Mouse (Mus musculus) heart, embryonic 15.5 days (tissue): ENCODE results near the gene Spata1. TPM values are rescaled to one million over a fixed set of nuclear protein-coding genes. Genes with fewer than 3 reads are reported as not detected.

Source experiments
- ATAC-seq: fragments of 200-750 bp; cut with Nextera tagmentation; replicated peaks from 2 replicates; pipeline ENCODE4 v1.8.0; 2017; ENCODE audit warnings: low read depth, moderate TSS enrichment; ENCODE audit not compliant: insufficient number of reproducible peaks, insufficient read depth, low FRiP score
- H3K27ac ChIP-seq: fragments of 300-500 bp; sonication (generic); 2 replicates; pipeline ENCODE4 v1.5.1; 2015; ENCODE audit warnings: mild to moderate bottlenecking, inconsistent platforms
- H3K27me3 ChIP-seq: fragments of 300-500 bp; sonication (generic); 2 replicates; pipeline ENCODE4 v1.6.1; 2015; ENCODE audit warnings: inconsistent platforms
- H3K36me3 ChIP-seq: fragments of 300-500 bp; sonication (generic); 2 replicates; pipeline ENCODE4 v1.6.1; 2015; ENCODE audit warnings: mild to moderate bottlenecking, inconsistent platforms
- H3K4me1 ChIP-seq: fragments of 300-500 bp; sonication (generic); replicated peaks from 2 replicates; pipeline ENCODE4 v1.6.1; 2015; ENCODE audit warnings: inconsistent platforms
- H3K4me2 ChIP-seq: fragments of 300-500 bp; sonication (generic); 2 replicates; pipeline ENCODE4 v1.6.1; 2015; ENCODE audit warnings: inconsistent platforms, mild to moderate bottlenecking, moderate library complexity
- H3K4me3 ChIP-seq: fragments of 300-500 bp; sonication (generic); 2 replicates; pipeline ENCODE4 v1.5.1; 2015; ENCODE audit warnings: mild to moderate bottlenecking, inconsistent platforms
- H3K9ac ChIP-seq: fragments of 300-500 bp; sonication (generic); 2 replicates; pipeline ENCODE4 v1.6.1; 2015; ENCODE audit warnings: mild to moderate bottlenecking, inconsistent platforms
- H3K9me3 ChIP-seq: fragments of 300-500 bp; sonication (generic); replicated peaks from 2 replicates; pipeline ENCODE4 v1.6.1; 2016; ENCODE audit warnings: inconsistent platforms
- WGBS: fragments of 180-500 bp; shearing (Covaris S2); methylation state at CpG from one replicate; pipeline ENCODE4 v1.1.7; 2015; ENCODE audit warnings: mixed read lengths; 5-methylcytosine and 5-hydroxymethylcytosine counted together
- polyA plus RNA-seq: library from polyadenylated mRNA; unstranded; fragments of >200 nt; fragmentation: Nextera tagmentation; extraction: Ambion mirVana; gene quantifications from 2 replicates; pipeline ENCODE4 v1.2.1, GENCODE M21; 2015

The Spata1 gene
- polyA plus RNA-seq, 1 experiment from 2014 or later = 4.2 TPM

- H3K4me1 ChIP-seq = peaks cover 12% of the 10 kb centered on the region
- under 1% methylated on average over 29 of the region's 29 CpGs for WGBS
- peak overlapping the region; percentile 63 for H3K4me3 ChIP-seq
- H3K27me3 ChIP-seq = no peaks in the 10 kb centered on the region
- H3K9ac ChIP-seq = peak overlapping the region; percentile 64
- 0 out of 2 replicates have a peak, but pooled peaks cover 3% of the 10 kb centered on the region for H3K36me3 ChIP-seq
- ATAC-seq = peak; percentile 100
- peak overlapping the region; percentile 84 for H3K27ac ChIP-seq
- no peaks in the 10 kb centered on the region for H3K9me3 ChIP-seq
- H3K4me2 ChIP-seq = peak overlapping the region; percentile 69
Observed at GRCm38 (mm10) chr3:146450371-146450841, 49.1 kb downstream of the Spata1 start.

DNA sequence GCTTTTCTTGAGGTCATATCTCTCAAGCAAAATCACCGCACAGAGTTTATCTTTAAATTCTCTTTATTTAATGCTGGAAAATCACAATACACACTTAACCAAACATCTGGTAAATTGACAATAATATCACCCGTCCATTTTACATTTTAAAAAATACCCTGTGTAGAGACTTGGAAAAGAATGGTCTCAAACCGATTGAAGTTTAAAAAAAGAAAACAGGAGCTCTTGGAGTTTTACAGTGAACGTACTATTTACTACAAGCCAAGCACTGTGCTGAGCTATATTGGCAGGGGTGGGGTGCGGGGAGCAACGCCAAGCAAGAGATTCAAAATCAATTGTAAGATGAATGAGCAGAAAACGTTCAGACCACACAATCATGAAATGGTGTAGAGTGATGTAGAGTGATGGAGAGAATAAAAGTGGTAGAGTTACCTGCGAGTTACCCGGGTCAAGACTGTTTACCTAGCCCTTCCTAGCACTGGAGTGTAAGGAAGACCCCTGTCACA is 49.8 kb downstream of the Spata1 start, which contains the start of gene Ctbs:
Gene Ctbs, plus strand, starts transcription at position 51 of the 506 bp plus-strand sequence.
- WGBS = 50% methylated on average over 9 of the region's 9 CpGs
- Histone ChIP-seq H3K4me3 (peak within 1 kb of the TSS; percentile 63), H3K27me3 (no peaks in the 10 kb centered on the region), H3K27ac (peak within 1 kb of the TSS; percentile 84), H3K9me3 (no peaks in the 10 kb centered on the region), H3K4me1 (peaks cover 12% of the 10 kb centered on the region), H3K4me2 (peak within 1 kb of the TSS; percentile 69), H3K9ac (peak within 1 kb of the TSS; percentile 64), H3K36me3 (no peaks in the 10 kb centered on the region)
- ATAC-seq = no peak

GRCm38 (mm10) chr3:146448969-146449368 is 50.6 kb downstream of the Spata1 start:
- no peaks in the 10 kb centered on the region for H3K9me3 ChIP-seq
- H3K4me3 ChIP-seq = no peak overlapping the region
- no peak overlapping the region for H3K9ac ChIP-seq
- H3K4me1 ChIP-seq = peaks cover 12% of the 10 kb centered on the region
- no peak overlapping the region for H3K4me2 ChIP-seq
- 62% methylated on average over 6 of the region's 6 CpGs for WGBS
- no peak overlapping the region for H3K27ac ChIP-seq
- no peaks in the 10 kb centered on the region for H3K27me3 ChIP-seq
- H3K36me3 ChIP-seq = no peaks in the 10 kb centered on the region
- no peak for ATAC-seq

GRCm38 (mm10) chr3:146448372-146448771 is 51.2 kb downstream of the Spata1 start:
- Histone ChIP-seq H3K36me3 (no peaks in the 10 kb centered on the region), H3K4me1 (peaks cover 12% of the 10 kb centered on the region), H3K27me3 (no peaks in the 10 kb centered on the region), H3K9ac (no peak overlapping the region), H3K4me2 (no peak overlapping the region), H3K27ac (no peak overlapping the region), H3K9me3 (no peaks in the 10 kb centered on the region), H3K4me3 (no peak overlapping the region)
- 44% methylated on average over 10 of the region's 10 CpGs for WGBS
- no peak for ATAC-seq

GRCm38 (mm10) chr3:146447598-146447997 is 52.0 kb downstream of the Spata1 start:
- no peak for ATAC-seq
- 86% methylated on average over 3 of the region's 3 CpGs for WGBS
- no peak overlapping the region for H3K27ac ChIP-seq
- peaks cover 12% of the 10 kb centered on the region for H3K4me1 ChIP-seq
- H3K9me3 ChIP-seq = no peaks in the 10 kb centered on the region
- H3K36me3 ChIP-seq = no peaks in the 10 kb centered on the region
- no peak overlapping the region for H3K9ac ChIP-seq
- no peak overlapping the region for H3K4me3 ChIP-seq
- H3K4me2 ChIP-seq = no peak overlapping the region
- H3K27me3 ChIP-seq = no peaks in the 10 kb centered on the region

- Histone ChIP-seq H3K4me3 (no peak overlapping the region), H3K9me3 (no peaks in the 10 kb centered on the region), H3K36me3 (no peaks in the 10 kb centered on the region), H3K9ac (no peak overlapping the region), H3K27ac (no peak overlapping the region), H3K4me1 (peaks cover 12% of the 10 kb centered on the region), H3K4me2 (no peak overlapping the region), H3K27me3 (no peaks in the 10 kb centered on the region)
- no peak for ATAC-seq
- 87% methylated on average over 5 of the region's 5 CpGs for WGBS
Observed at GRCm38 (mm10) chr3:146447156-146447555, 52.4 kb downstream of the Spata1 start.

DNA sequence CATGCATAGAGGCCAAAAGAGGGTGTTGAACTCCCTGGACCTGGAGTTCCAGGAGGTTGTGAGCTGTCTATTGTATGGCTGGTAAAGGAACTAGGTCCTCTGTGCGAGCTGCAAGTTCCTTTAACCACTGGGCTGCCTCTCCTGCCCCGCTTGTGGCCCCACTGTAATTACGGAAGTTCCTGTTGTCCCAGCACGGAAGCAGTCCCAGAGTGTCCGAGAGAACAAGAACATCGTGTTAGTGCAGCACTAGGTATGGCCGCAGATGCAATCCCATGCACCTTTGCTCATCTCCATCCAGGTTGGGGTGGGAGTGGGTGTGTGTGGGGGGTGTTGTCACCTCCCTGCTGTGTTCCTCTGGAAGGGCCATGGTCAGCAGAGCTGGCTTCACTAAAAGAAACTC is 54.7 kb downstream of the Spata1 start:
- Histone ChIP-seq H3K4me2 (no peak overlapping the region), H3K27me3 (no peaks in the 10 kb centered on the region), H3K36me3 (no peaks in the 10 kb centered on the region), H3K9me3 (no peaks in the 10 kb centered on the region), H3K4me3 (no peak overlapping the region), H3K27ac (no peak overlapping the region), H3K4me1 (peaks cover 5% of the 10 kb centered on the region; the same call in 1 of the 2 replicates), H3K9ac (no peak overlapping the region)
- no peak for ATAC-seq
- 80% methylated on average over 7 of the region's 7 CpGs for WGBS

DNA sequence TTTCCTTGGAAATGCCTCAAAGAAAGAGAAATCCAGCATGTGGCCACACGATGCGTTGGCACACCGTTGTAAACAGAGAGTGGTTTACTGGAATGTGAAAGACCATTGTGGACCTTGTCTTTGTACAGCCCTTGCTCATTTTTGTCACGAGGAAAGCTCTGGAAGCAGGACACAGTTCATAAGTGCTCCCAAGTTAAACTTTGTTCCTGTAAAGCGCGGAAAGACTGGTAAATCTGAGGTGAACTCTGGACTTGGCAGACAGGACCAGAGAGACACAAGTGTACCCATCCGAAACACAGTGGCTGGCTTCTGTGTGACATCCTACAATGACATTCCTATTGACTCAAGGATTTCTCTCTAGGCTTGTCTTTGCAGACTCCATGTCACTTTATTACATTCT is 56.2 kb downstream of the Spata1 start:
- WGBS = 88% methylated on average over 7 of the region's 7 CpGs
- Histone ChIP-seq H3K27me3 (no peaks in the 10 kb centered on the region), H3K9me3 (no peaks in the 10 kb centered on the region), H3K4me1 (peaks cover 2% of the 10 kb centered on the region; the same call in 1 of the 2 replicates), H3K27ac (no peak overlapping the region), H3K4me2 (no peak overlapping the region), H3K36me3 (peaks cover 6% of the 10 kb centered on the region; the same call in 1 of the 2 replicates), H3K9ac (no peak overlapping the region), H3K4me3 (no peak overlapping the region)
- ATAC-seq = no peak

- Histone ChIP-seq H3K4me2 (no peak overlapping the region), H3K4me3 (no peak overlapping the region), H3K36me3 (peaks cover 9% of the 10 kb centered on the region; the same call in 1 of the 2 replicates), H3K9me3 (no peaks in the 10 kb centered on the region), H3K9ac (no peak overlapping the region), H3K27me3 (no peaks in the 10 kb centered on the region), H3K27ac (no peak overlapping the region), H3K4me1 (no peaks in the 10 kb centered on the region)
- ATAC-seq = no peak
- 90% methylated on average over 8 of the region's 8 CpGs for WGBS
Observed at GRCm38 (mm10) chr3:146442936-146443335, 56.6 kb downstream of the Spata1 start.

DNA sequence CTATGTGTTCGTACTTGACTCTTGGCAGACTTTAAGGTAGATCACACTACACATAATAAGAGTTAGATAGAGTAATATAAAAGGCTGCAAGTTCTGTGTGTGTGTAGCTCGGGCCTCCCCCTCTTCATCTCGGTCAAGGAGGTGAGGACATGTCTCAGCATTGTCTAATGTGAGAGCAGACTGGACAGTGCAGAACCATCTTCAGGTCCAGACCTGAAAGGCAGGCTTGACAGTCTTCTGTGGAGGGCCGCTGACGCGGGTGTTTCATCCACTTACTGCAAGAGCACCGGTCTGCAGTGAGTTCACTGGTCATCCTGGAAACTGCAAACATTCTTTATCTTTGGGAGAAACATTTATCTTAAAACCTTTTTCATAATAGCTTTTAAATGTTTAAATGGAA is 57.1 kb downstream of the Spata1 start:
- Histone ChIP-seq H3K4me2 (no peak overlapping the region), H3K9me3 (no peaks in the 10 kb centered on the region), H3K4me3 (no peak overlapping the region), H3K4me1 (no peaks in the 10 kb centered on the region), H3K27me3 (no peaks in the 10 kb centered on the region), H3K36me3 (peaks cover 9% of the 10 kb centered on the region; the same call in 1 of the 2 replicates), H3K27ac (no peak overlapping the region), H3K9ac (no peak overlapping the region)
- 81% methylated on average over 7 of the region's 7 CpGs for WGBS
- no peak for ATAC-seq

GRCm38 (mm10) chr3:146440422-146440821 is 59.1 kb downstream of the Spata1 start:
- Histone ChIP-seq H3K36me3 (peaks cover 20% of the 10 kb centered on the region; the same call in 1 of the 2 replicates), H3K27me3 (no peaks in the 10 kb centered on the region), H3K4me2 (no peak overlapping the region), H3K4me3 (no peak overlapping the region), H3K9me3 (no peaks in the 10 kb centered on the region), H3K9ac (no peak overlapping the region), H3K4me1 (no peaks in the 10 kb centered on the region), H3K27ac (no peak overlapping the region)
- WGBS = 84% methylated on average over 7 of the region's 7 CpGs
- no peak for ATAC-seq

- WGBS = 92% methylated on average over 12 of the region's 12 CpGs
Observed at GRCm38 (mm10) chr3:146440011-146440410, 59.5 kb downstream of the Spata1 start.

More at GRCm38 (mm10) chr3:146440011-146440410, 59.5 kb downstream of the Spata1 start:
- Histone ChIP-seq H3K4me3 (no peak overlapping the region), H3K36me3 (peaks cover 20% of the 10 kb centered on the region; the same call in 1 of the 2 replicates), H3K9me3 (no peaks in the 10 kb centered on the region), H3K27me3 (no peaks in the 10 kb centered on the region), H3K9ac (no peak overlapping the region), H3K4me1 (no peaks in the 10 kb centered on the region), H3K4me2 (no peak overlapping the region), H3K27ac (no peak overlapping the region)
- no peak for ATAC-seq
